17 mouse cellular contexts compared by ENCODE assay signal in genomic region chr4:85256461-85257202, GRCm38 (mm10). TPM values are rescaled to one million over a fixed set of nuclear protein-coding genes. Genes with fewer than 3 reads are reported as not detected.
DNase-seq lines count a peak whose midpoint lies in the region; ATAC-seq lines count a peak whose summit lies in the region.
"Had no signal": no experiment of that assay in that cellular context is flagged by ENCODE, and none has a peak within 500 bp of the region (broad histone marks: within the 10 kb centered on the region; RNA-seq: fewer than 3 reads in every experiment).

No protein-coding gene starts in this region.

- H3K9ac ChIP-seq in midbrain, embryonic 12.5 days (replicated peaks), result no peak overlapping the region
- no peak overlapping the region for H3K9ac ChIP-seq in forebrain, embryonic 12.5 days
- no peak overlapping the region for H3K9ac ChIP-seq in neural tube, embryonic 13.5 days
- H3K9ac ChIP-seq in intestine, embryonic 15.5 days, result no peak overlapping the region
- H3K9ac ChIP-seq: limb, embryonic 12.5 days; lung, embryonic 15.5 days; stomach, embryonic 15.5 days had no signal

- no peak overlapping the region for H3K4me3 ChIP-seq in midbrain, embryonic 12.5 days
- no peak overlapping the region for H3K4me3 ChIP-seq in midbrain, embryonic 10.5 days
- no peak overlapping the region for H3K4me3 ChIP-seq in forebrain, embryonic 12.5 days (replicated peaks)
- H3K4me3 ChIP-seq in neural tube, embryonic 13.5 days, result no peak overlapping the region
- no peak overlapping the region for H3K4me3 ChIP-seq in intestine, embryonic 15.5 days (replicated peaks)
- H3K4me3 ChIP-seq in heart, embryonic 10.5 days, result no peak overlapping the region
- H3K4me3 ChIP-seq: embryonic facial prominence, embryonic 10.5 days; heart, adult 2 months; limb, embryonic 12.5 days; lung, embryonic 15.5 days; stomach, embryonic 15.5 days had no signal

- H3K27ac ChIP-seq in midbrain, embryonic 12.5 days (replicated peaks), result no peak overlapping the region
- no peak overlapping the region for H3K27ac ChIP-seq in midbrain, embryonic 10.5 days (replicated peaks)
- H3K27ac ChIP-seq in forebrain, embryonic 12.5 days, result peak overlapping the region; percentile 21; the same call in 1 of the 2 replicates
- peak overlapping the region; percentile 54 for H3K27ac ChIP-seq in neural tube, embryonic 13.5 days (replicated peaks)
- H3K27ac ChIP-seq in intestine, embryonic 15.5 days, result no peak overlapping the region
- H3K27ac ChIP-seq in heart, embryonic 10.5 days, result no peak overlapping the region
- H3K27ac ChIP-seq: embryonic facial prominence, embryonic 10.5 days; heart, adult 2 months; limb, embryonic 12.5 days; lung, embryonic 15.5 days; stomach, embryonic 15.5 days had no signal

- DNase-seq in midbrain, embryonic 10.5 days (ENCODE audit: low spot score), result no peak
- DNase-seq in layer of hippocampus, adult 18-20 months (ENCODE audit: low spot score in 2 of 2), result peak; percentile 75 to 91
- no peak for DNase-seq in heart, embryonic 10.5 days (ENCODE audit: low spot score)
- no peak for DNase-seq in adrenal gland, adult (ENCODE audit: inconsistent age in 2 of 2, low spot score in 1 of 2)
- DNase-seq: heart, adult 2 months; kidney, postnatal 10 days; right cerebral cortex, postnatal 14 days had no signal

- H3K4me1 ChIP-seq in midbrain, embryonic 12.5 days, result peaks cover 14% of the 10 kb centered on the region; the same call in 1 of the 2 replicates
- H3K4me1 ChIP-seq in midbrain, embryonic 10.5 days, result no peaks in the 10 kb centered on the region
- H3K4me1 ChIP-seq in forebrain, embryonic 12.5 days, result no peaks in the 10 kb centered on the region; the same call in 1 of the 2 replicates
- peaks cover 37% of the 10 kb centered on the region for H3K4me1 ChIP-seq in neural tube, embryonic 13.5 days (replicated peaks)
- H3K4me1 ChIP-seq in intestine, embryonic 15.5 days (replicated peaks), result no peaks in the 10 kb centered on the region
- H3K4me1 ChIP-seq in heart, embryonic 10.5 days, result no peaks in the 10 kb centered on the region
- H3K4me1 ChIP-seq: embryonic facial prominence, embryonic 10.5 days; limb, embryonic 12.5 days; stomach, embryonic 15.5 days had no signal

- WGBS in midbrain, embryonic 12.5 days, result 72% methylated on average over 5 of the region's 5 CpGs
- 89% methylated on average over 5 of the region's 5 CpGs for WGBS in midbrain, embryonic 10.5 days
- WGBS in forebrain, embryonic 12.5 days, result 70% methylated on average over 5 of the region's 5 CpGs
- 40% methylated on average over 5 of the region's 5 CpGs for WGBS in neural tube, embryonic 13.5 days
- WGBS in intestine, embryonic 15.5 days, result 87% methylated on average over 5 of the region's 5 CpGs
- 79% methylated on average over 5 of the region's 5 CpGs for WGBS in heart, embryonic 10.5 days

- no peaks in the 10 kb centered on the region; the same call in 1 of the 2 replicates for H3K27me3 ChIP-seq in midbrain, embryonic 12.5 days
- H3K27me3 ChIP-seq in midbrain, embryonic 10.5 days (ENCODE audit: low read depth, poor library complexity, severe bottlenecking), result no peaks in the 10 kb centered on the region
- peaks cover 9% of the 10 kb centered on the region; the same call in 1 of the 2 replicates for H3K27me3 ChIP-seq in forebrain, embryonic 12.5 days
- H3K27me3 ChIP-seq in neural tube, embryonic 13.5 days, result no peaks in the 10 kb centered on the region
- H3K27me3 ChIP-seq in intestine, embryonic 15.5 days (replicated peaks), result no peaks in the 10 kb centered on the region
- no peaks in the 10 kb centered on the region for H3K27me3 ChIP-seq in heart, embryonic 10.5 days (ENCODE audit: insufficient read depth, poor library complexity, severe bottlenecking)
- H3K27me3 ChIP-seq: CH12.LX; limb, embryonic 12.5 days; lung, embryonic 15.5 days; stomach, embryonic 15.5 days had no signal

- no peak overlapping the region for H3K4me2 ChIP-seq in midbrain, embryonic 12.5 days (replicated peaks)
- H3K4me2 ChIP-seq in forebrain, embryonic 12.5 days, result no peak overlapping the region
- no peak overlapping the region for H3K4me2 ChIP-seq in neural tube, embryonic 13.5 days
- H3K4me2 ChIP-seq in intestine, embryonic 15.5 days (replicated peaks), result no peak overlapping the region
- H3K4me2 ChIP-seq: limb, embryonic 12.5 days; lung, embryonic 15.5 days; stomach, embryonic 15.5 days had no signal

- no peaks in the 10 kb centered on the region for H3K9me3 ChIP-seq in midbrain, embryonic 12.5 days
- no peaks in the 10 kb centered on the region for H3K9me3 ChIP-seq in midbrain, embryonic 10.5 days (replicated peaks)
- H3K9me3 ChIP-seq in forebrain, embryonic 12.5 days, result no peaks in the 10 kb centered on the region
- no peaks in the 10 kb centered on the region for H3K9me3 ChIP-seq in neural tube, embryonic 13.5 days
- no peaks in the 10 kb centered on the region for H3K9me3 ChIP-seq in intestine, embryonic 15.5 days
- no peaks in the 10 kb centered on the region for H3K9me3 ChIP-seq in heart, embryonic 10.5 days
- H3K9me3 ChIP-seq: embryonic facial prominence, embryonic 10.5 days; limb, embryonic 12.5 days; lung, embryonic 15.5 days; stomach, embryonic 15.5 days had no signal

- no peaks in the 10 kb centered on the region for H3K36me3 ChIP-seq in midbrain, embryonic 12.5 days
- no peaks in the 10 kb centered on the region for H3K36me3 ChIP-seq in midbrain, embryonic 10.5 days
- H3K36me3 ChIP-seq in forebrain, embryonic 12.5 days (replicated peaks), result no peaks in the 10 kb centered on the region
- H3K36me3 ChIP-seq in neural tube, embryonic 13.5 days, result no peaks in the 10 kb centered on the region
- no peaks in the 10 kb centered on the region for H3K36me3 ChIP-seq in intestine, embryonic 15.5 days
- no peaks in the 10 kb centered on the region for H3K36me3 ChIP-seq in heart, embryonic 10.5 days
- H3K36me3 ChIP-seq: embryonic facial prominence, embryonic 10.5 days; limb, embryonic 12.5 days; lung, embryonic 15.5 days; stomach, embryonic 15.5 days had no signal

- peak; percentile 74 for ATAC-seq in midbrain, embryonic 12.5 days (ENCODE audit: low FRiP score, low read depth)
- ATAC-seq in forebrain, embryonic 12.5 days (ENCODE audit: low FRiP score), result peak; percentile 79
- ATAC-seq in neural tube, embryonic 13.5 days (ENCODE audit: low read depth), result peak; percentile 85
- no peak for ATAC-seq in intestine, embryonic 15.5 days

RNA-seq across cellular contexts. Expression of gene Sh3gl2, which starts 51.7 kb away (rescaled TPM):
- polyA plus RNA-seq in midbrain, embryonic 12.5 days (2016; fragmentation: Nextera tagmentation; extraction: Ambion mirVana), result 12.4 and 13.3 TPM in 2 replicates
- polyA plus RNA-seq in midbrain, embryonic 10.5 days (2016; fragmentation: Nextera tagmentation; extraction: Ambion mirVana), result 3.0 and 5.6 TPM in 2 replicates
- polyA plus RNA-seq in forebrain, embryonic 12.5 days (2016; fragmentation: Nextera tagmentation; extraction: Ambion mirVana), result 13.8 and 14.0 TPM in 2 replicates
- 100 to 1,000 TPM; 289 to 293 TPM for total RNA-seq in layer of hippocampus, adult 18-20 months (2021)
- polyA plus RNA-seq in neural tube, embryonic 13.5 days (2015; fragmentation: Nextera tagmentation; extraction: Ambion mirVana), result 66.7 and 68.1 TPM in 2 replicates
- polyA plus RNA-seq in intestine, embryonic 15.5 days (2015; fragmentation: Nextera tagmentation; extraction: Ambion mirVana), result 16.7 and 18.4 TPM in 2 replicates
- 0.52 and 0.58 TPM in 2 replicates for polyA plus RNA-seq in heart, embryonic 10.5 days (2016; fragmentation: Nextera tagmentation; extraction: Ambion mirVana)
- total RNA-seq: CH12.LX; hematopoietic stem cell, adult 5-6 weeks had no signal

Comparison
In these comparisons a context has a peak if more than half of its experiments do, and no peak if none do; other contexts are left out.
1. H3K27ac ChIP-seq: peak in forebrain, embryonic 12.5 days (single experiment) and neural tube, embryonic 13.5 days (single experiment); none in midbrain, embryonic 12.5 days (single experiment), midbrain, embryonic 10.5 days (single experiment), intestine, embryonic 15.5 days (single experiment) and heart, embryonic 10.5 days (single experiment).
2. DNase-seq: peak in layer of hippocampus, adult 18-20 months (2 of 2); none in midbrain, embryonic 10.5 days (single experiment), heart, embryonic 10.5 days (single experiment) and adrenal gland, adult (0 of 2).